Mouse (Mus musculus) midbrain, embryonic 13.5 days (tissue): ENCODE measurements at regions not wholly inside any gene's neighbourhood (a gene's known extent, or its start where the extent isn't known, plus 50 kb on each side); places are given as distances from the start of the nearest gene placed in this dataset.

ENCODE experiments used
- ATAC-seq: fragments of 200-750 bp; cut with Nextera tagmentation; 2 replicates; pipeline ENCODE4 v1.8.0; 2017; ENCODE audit warnings: mild to moderate bottlenecking, moderate TSS enrichment, moderate library complexity
- H3K27ac ChIP-seq: fragments of 300-500 bp; sonication (generic); 2 replicates; pipeline ENCODE4 v1.5.1; 2015; ENCODE audit warnings: inconsistent platforms, mild to moderate bottlenecking, moderate library complexity
- H3K27me3 ChIP-seq: fragments of 300-500 bp; sonication (generic); 2 replicates; pipeline ENCODE4 v1.6.1; 2015; ENCODE audit warnings: mild to moderate bottlenecking, inconsistent platforms
- H3K36me3 ChIP-seq: fragments of 300-500 bp; sonication (generic); 2 replicates; pipeline ENCODE4 v1.6.1; 2015; ENCODE audit warnings: mild to moderate bottlenecking, inconsistent platforms
- H3K4me1 ChIP-seq: fragments of 300-500 bp; sonication (generic); replicated peaks from 2 replicates; pipeline ENCODE4 v1.6.1; 2015; ENCODE audit warnings: inconsistent platforms
- H3K4me2 ChIP-seq: fragments of 300-500 bp; sonication (generic); replicated peaks from 2 replicates; pipeline ENCODE4 v1.6.1; 2015; ENCODE audit warnings: moderate library complexity, mild to moderate bottlenecking, inconsistent platforms
- H3K4me3 ChIP-seq: fragments of 300-500 bp; sonication (generic); replicated peaks from 2 replicates; pipeline ENCODE4 v1.5.1; 2015; ENCODE audit warnings: mild to moderate bottlenecking, inconsistent platforms
- H3K9ac ChIP-seq: fragments of 300-500 bp; sonication (generic); replicated peaks from 2 replicates; pipeline ENCODE4 v1.6.1; 2015; ENCODE audit warnings: mild to moderate bottlenecking, inconsistent platforms
- H3K9me3 ChIP-seq: fragments of 300-500 bp; sonication (generic); 2 replicates; pipeline ENCODE4 v1.6.1; 2016; ENCODE audit warnings: mild to moderate bottlenecking, inconsistent platforms
- WGBS: fragments of 180-500 bp; shearing (Covaris S2); methylation state at CpG from one replicate; pipeline ENCODE4 v1.1.7; 2015; 5-methylcytosine and 5-hydroxymethylcytosine counted together

DNA sequence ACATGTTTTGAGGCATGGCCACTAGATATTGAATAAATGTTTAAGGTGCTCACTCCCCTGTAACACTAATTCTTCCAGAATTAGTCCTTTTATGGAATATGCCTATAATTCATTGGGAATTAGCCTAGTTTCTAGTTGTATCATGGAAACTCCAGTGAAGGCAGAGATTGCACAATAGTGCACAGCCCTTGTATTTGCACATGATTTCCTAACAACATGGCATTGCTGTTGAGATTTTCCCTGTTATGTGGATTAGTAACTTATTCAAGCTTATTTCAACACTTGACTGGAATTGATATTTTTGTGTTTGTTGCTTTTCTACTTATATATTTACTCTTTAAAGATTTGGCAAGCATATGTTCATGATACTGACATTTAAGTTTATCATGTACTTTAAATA, 1463.3 kb upstream of the Sel1l start:
- no peak overlapping the region for H3K4me3 ChIP-seq
- no peaks in the 10 kb centered on the region for H3K36me3 ChIP-seq
- H3K27ac ChIP-seq, result no peak overlapping the region
- no peaks in the 10 kb centered on the region for H3K9me3 ChIP-seq
- H3K4me2 ChIP-seq, result no peak overlapping the region
- H3K27me3 ChIP-seq, result no peaks in the 10 kb centered on the region
- H3K9ac ChIP-seq, result no peak overlapping the region
- ATAC-seq, result no peak
- no peaks in the 10 kb centered on the region for H3K4me1 ChIP-seq

DNA sequence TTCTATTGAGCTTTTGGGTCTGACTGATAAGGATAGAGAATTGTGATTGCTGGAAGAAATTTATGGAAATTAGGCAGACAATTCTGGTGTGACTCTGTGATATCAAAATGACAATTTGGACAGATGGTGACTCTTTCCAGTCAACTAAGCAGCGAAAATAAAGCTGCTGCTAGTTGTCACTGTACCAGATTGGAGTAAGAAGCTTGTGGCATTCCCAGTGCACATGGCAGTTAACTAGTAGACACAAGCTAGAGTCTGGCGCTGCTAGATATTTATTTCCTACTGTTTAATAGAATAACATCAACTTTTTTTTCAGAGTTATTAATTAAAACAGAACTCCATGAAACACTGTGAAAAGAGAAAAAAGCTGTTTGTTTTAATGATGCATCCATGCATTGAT, 1432.9 kb upstream of the Sel1l start:
- no peaks in the 10 kb centered on the region for H3K27me3 ChIP-seq
- H3K27ac ChIP-seq, result no peak overlapping the region
- H3K36me3 ChIP-seq, result no peaks in the 10 kb centered on the region
- ATAC-seq, result no peak
- no peak overlapping the region for H3K4me2 ChIP-seq
- H3K4me1 ChIP-seq, result no peaks in the 10 kb centered on the region
- no peaks in the 10 kb centered on the region for H3K9me3 ChIP-seq
- H3K9ac ChIP-seq, result no peak overlapping the region
- H3K4me3 ChIP-seq, result no peak overlapping the region
- 66% methylated on average over 2 of the region's 2 CpGs for WGBS

DNA sequence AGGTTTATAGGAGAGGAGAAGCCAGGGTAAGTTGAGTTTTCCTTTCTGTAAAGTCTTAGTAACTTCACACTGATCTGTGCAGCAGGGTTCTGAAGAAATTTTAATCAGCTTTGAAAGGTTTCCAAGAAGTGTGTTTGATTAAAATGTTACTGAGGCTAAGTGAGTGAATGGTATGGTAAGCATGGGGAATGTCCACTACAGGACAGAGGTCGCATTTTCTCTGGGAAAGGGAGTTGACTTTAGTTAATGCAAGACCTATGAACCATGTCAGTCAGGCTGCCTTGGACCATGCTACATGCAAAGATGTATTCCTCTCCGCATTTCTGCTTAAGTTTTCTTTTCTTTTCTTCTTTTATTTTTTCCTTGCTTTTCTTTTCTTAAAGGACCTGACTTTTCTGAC, 1424.7 kb upstream of the Sel1l start:
- no peak for ATAC-seq
- Histone ChIP-seq H3K36me3 (no peaks in the 10 kb centered on the region), H3K4me1 (no peaks in the 10 kb centered on the region), H3K27me3 (no peaks in the 10 kb centered on the region), H3K27ac (no peak overlapping the region), H3K9me3 (no peaks in the 10 kb centered on the region), H3K9ac (no peak overlapping the region), H3K4me3 (no peak overlapping the region), H3K4me2 (no peak overlapping the region)
- WGBS, result 77% methylated on average over 2 of the region's 2 CpGs

DNA sequence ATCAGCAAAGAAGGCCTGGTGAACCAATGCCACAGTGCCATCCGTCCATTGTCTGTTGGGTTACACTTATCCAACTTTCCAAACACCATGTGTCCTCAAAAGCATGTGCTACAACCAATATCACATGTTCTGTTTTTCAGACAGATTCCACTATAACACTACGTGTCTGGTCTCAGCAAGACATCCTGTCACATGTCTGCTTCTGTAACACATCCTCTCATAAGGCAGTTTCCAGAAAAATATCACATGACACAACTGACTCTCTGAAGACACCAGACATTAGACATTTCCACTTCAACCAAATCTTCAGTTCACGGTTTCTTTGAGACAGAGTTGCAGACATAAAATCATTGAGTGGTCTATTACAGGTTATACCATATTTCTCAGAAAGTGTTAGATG, 1381.3 kb upstream of the Sel1l start:
- no peak overlapping the region for H3K27ac ChIP-seq
- ATAC-seq, result no peak
- no peak overlapping the region for H3K4me3 ChIP-seq
- no peak overlapping the region for H3K4me2 ChIP-seq
- H3K27me3 ChIP-seq, result no peaks in the 10 kb centered on the region
- H3K36me3 ChIP-seq, result no peaks in the 10 kb centered on the region
- 87% methylated on average over 3 of the region's 3 CpGs for WGBS
- H3K9ac ChIP-seq, result no peak overlapping the region
- H3K4me1 ChIP-seq, result no peaks in the 10 kb centered on the region
- no peaks in the 10 kb centered on the region for H3K9me3 ChIP-seq

DNA sequence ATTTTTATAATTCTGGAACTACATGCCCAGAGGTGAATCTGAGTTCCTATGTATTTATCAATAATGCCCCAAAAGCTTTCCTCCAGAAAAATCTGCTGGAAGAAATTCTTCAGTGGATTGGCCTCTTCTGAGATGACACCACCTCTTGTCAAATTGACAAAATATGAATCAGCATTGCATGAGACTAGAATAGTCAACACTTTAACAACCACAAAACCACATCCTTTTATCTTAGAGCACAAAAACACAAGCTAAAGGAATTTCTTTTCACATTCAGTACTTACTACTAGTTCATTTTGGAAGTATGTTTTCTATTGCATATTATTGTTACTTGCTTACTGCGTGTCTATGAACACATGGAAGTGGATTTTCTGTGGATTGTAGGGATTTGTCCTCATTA, 1377.9 kb upstream of the Sel1l start:
- Histone ChIP-seq H3K4me1 (no peaks in the 10 kb centered on the region), H3K27ac (no peak overlapping the region), H3K9me3 (no peaks in the 10 kb centered on the region), H3K4me3 (no peak overlapping the region), H3K9ac (no peak overlapping the region), H3K27me3 (no peaks in the 10 kb centered on the region), H3K36me3 (no peaks in the 10 kb centered on the region), H3K4me2 (no peak overlapping the region)
- WGBS, result 89% methylated on average over 1 of the region's 1 CpGs
- no peak for ATAC-seq

DNA sequence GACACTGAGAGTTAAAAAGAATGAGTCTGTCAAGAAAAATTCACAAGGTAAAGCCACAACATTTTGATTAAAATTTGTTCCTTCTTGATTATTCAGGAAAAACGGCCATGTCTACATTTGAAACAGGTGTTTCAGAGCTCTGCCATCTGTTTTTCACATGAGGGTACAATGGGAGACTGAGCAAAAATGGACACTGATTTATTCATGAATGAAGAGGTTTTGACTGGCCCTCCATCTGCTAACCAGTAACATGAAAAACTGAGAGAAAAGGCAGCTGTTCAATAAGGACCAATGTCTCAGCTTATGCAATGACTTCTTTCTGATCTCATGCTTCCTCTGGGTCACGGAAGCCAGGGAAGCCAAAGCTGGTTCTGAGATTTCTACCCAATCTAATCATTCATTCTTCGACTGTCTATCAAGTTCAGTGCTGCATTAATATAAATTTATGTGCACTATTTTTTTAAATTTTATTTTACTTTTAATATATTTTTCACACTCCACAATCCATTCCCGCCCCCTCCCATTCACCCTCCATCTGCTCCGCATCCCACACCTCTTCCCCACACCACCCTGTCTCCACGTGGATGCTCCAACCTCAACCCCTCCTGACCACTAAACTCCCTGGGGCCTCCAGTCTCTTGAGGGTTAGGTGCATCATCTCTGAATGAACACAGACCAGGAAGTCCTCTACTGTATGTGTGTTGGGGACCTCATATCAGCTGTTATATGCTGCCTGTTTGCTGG, 1372.4 kb upstream of the Sel1l start:
- H3K27ac ChIP-seq, result no peak overlapping the region
- no peaks in the 10 kb centered on the region for H3K9me3 ChIP-seq
- no peak overlapping the region for H3K4me3 ChIP-seq
- 68% methylated on average over 6 of the region's 6 CpGs for WGBS
- no peak overlapping the region for H3K9ac ChIP-seq
- peak; percentile 82 for ATAC-seq
- H3K4me1 ChIP-seq, result no peaks in the 10 kb centered on the region
- no peaks in the 10 kb centered on the region for H3K27me3 ChIP-seq
- H3K36me3 ChIP-seq, result no peaks in the 10 kb centered on the region
- H3K4me2 ChIP-seq, result no peak overlapping the region

DNA sequence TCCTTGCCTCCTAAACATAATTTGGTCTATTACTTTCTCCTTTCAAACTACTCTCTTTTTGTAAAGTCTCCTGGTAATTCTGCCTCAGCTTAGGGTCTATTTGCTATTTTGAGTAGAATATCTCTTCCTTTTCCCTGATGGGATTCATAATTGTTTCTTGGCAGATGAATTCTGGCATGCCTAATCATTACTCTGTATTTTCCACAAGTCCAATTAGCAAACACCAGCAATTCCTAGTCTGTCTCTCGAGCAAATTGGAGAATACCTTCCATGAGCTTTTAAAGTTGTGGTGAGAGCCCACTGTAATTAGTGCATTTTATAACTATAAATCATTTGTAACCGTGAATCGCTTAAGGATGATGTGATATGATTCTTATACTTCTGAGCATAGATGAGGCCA, 1358.6 kb upstream of the Sel1l start:
- Histone ChIP-seq H3K9ac (no peak overlapping the region), H3K4me3 (no peak overlapping the region), H3K9me3 (peaks cover 4% of the 10 kb centered on the region; the same call in 1 of the 2 replicates), H3K27ac (no peak overlapping the region), H3K27me3 (no peaks in the 10 kb centered on the region), H3K4me1 (no peaks in the 10 kb centered on the region), H3K36me3 (no peaks in the 10 kb centered on the region), H3K4me2 (no peak overlapping the region)
- WGBS, result 88% methylated on average over 3 of the region's 3 CpGs
- no peak for ATAC-seq

DNA sequence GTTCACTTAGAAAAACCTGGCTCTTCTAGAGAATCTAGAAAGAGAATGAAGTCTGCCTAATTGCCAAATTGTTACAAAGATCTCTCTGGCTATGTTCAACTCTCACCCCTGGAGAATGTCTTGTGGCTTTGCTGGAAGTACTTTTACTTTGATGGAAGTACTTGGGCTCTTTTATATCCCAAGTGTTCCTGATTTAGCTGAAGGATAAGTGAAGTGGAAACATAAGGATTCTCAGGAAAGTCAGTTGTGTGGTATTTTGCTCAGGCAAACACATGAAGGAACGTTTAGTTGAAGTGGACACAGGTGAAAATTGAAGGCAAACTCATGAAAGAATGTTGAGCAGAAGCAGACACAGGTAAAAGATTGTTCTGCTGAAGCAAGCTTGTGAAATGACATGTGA, 1340.0 kb upstream of the Sel1l start:
- no peak overlapping the region for H3K9ac ChIP-seq
- no peak overlapping the region for H3K27ac ChIP-seq
- no peak overlapping the region for H3K4me3 ChIP-seq
- no peaks in the 10 kb centered on the region for H3K4me1 ChIP-seq
- H3K4me2 ChIP-seq, result no peak overlapping the region
- no peaks in the 10 kb centered on the region for H3K27me3 ChIP-seq
- H3K9me3 ChIP-seq, result no peaks in the 10 kb centered on the region
- no peaks in the 10 kb centered on the region for H3K36me3 ChIP-seq
- 71% methylated on average over 1 of the region's 1 CpGs for WGBS
- no peak for ATAC-seq

DNA sequence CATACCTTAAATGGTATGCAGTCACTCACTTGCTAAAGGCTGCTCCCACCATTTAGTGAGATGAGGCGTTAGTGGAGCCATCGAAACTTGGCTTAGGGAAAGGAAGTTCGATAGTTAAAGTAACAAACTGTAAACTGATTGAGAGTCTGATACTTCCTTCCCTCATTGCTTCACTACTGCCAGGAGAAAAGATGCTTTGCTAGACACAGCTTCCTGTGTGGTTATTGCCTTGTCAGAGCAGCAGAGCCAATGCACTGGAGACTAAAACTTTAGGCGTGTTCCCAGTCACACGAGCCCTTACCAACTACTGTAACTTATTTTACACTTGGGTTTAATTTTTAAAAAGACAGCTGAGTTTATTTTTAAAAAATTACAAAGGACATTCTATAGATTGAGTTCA, 1324.8 kb upstream of the Sel1l start:
- WGBS, result 92% methylated on average over 5 of the region's 5 CpGs
- H3K4me1 ChIP-seq, result no peaks in the 10 kb centered on the region
- H3K4me2 ChIP-seq, result no peak overlapping the region
- H3K4me3 ChIP-seq, result no peak overlapping the region
- H3K36me3 ChIP-seq, result no peaks in the 10 kb centered on the region
- no peak for ATAC-seq
- H3K27me3 ChIP-seq, result no peaks in the 10 kb centered on the region
- H3K27ac ChIP-seq, result no peak overlapping the region
- no peak overlapping the region for H3K9ac ChIP-seq
- no peaks in the 10 kb centered on the region for H3K9me3 ChIP-seq

DNA sequence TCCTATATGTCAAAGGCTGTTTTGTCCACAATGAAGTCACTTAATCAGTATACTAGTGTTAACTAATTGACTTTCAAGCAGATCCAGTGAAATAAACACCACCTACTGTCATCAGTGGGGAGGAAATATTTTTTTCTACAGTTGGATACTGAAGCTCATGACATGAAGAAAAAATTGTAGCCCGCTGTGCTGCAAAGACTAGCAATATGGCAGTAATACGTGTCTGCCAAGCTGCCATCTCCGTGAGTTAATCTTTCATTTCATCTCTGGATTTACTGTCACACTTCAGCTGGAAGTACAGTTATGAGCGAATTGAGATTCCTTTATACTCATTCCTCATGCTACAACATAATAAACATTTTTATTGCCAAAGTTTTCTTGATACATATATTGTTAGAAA, 1311.3 kb upstream of the Sel1l start:
- no peak overlapping the region for H3K27ac ChIP-seq
- no peak overlapping the region for H3K4me2 ChIP-seq
- no peak overlapping the region for H3K4me3 ChIP-seq
- no peaks in the 10 kb centered on the region for H3K9me3 ChIP-seq
- ATAC-seq, result no peak
- WGBS, result 83% methylated on average over 4 of the region's 4 CpGs
- no peaks in the 10 kb centered on the region for H3K4me1 ChIP-seq
- H3K9ac ChIP-seq, result no peak overlapping the region
- no peaks in the 10 kb centered on the region for H3K36me3 ChIP-seq
- H3K27me3 ChIP-seq, result no peaks in the 10 kb centered on the region

DNA sequence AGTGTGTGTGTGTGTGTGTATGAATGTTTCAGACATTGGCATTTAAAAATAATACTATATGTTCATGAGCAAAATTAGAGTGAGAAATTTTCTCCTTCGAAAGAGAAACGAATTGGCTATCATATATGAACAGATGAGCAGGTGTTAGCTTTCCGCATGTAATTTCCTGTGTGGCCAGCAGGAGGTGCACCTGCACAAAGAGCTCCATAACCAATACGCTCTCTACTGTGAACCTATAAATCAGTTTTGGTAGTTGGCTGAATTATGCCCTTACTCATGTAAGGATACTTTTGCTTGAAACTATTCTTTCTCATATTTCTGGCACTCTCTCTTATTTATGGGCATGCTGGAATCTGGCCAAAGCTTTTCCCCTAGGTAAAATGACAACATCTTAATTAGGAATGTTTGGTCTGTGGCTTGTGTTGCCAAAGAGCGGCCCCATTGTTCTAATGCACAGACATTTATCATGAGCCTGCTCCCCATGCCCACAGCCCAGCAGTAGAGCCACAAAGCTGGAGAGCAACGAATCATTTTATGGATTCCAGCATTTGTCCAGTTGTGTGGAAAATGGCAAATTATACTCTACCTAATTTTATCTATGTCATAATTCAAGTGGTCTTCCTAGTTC, 1303.8 kb upstream of the Sel1l start:
- no peak for ATAC-seq
- H3K4me3 ChIP-seq, result no peak overlapping the region
- H3K27ac ChIP-seq, result no peak overlapping the region
- no peaks in the 10 kb centered on the region for H3K27me3 ChIP-seq
- whole genome bisulfite sequencing, result 61% methylated on average over 6 of the region's 6 CpGs
- H3K9ac ChIP-seq, result no peak overlapping the region
- no peaks in the 10 kb centered on the region for H3K4me1 ChIP-seq
- H3K9me3 ChIP-seq, result no peaks in the 10 kb centered on the region
- H3K36me3 ChIP-seq, result no peaks in the 10 kb centered on the region
- no peak overlapping the region for H3K4me2 ChIP-seq

DNA sequence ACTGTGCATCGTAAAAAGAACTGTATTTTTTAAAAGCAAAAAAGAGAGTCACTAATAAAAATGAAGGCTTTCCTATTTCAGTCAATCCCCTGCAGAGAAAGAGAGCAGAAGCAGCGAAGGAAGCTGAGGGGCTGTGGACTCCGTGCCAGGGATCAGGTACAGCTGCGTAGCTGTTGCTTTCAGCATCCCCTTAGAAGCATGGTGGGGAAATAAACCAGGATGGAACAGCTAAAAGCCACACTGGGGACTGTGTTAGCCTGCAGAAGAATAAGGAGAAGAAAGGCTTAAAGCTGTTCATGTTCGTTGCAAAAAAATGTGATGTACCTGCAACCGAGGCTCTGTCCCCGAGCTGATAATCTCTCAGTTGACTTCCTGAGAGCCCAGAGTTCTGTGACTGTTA, 1302.6 kb upstream of the Sel1l start:
- no peak for ATAC-seq
- Histone ChIP-seq H3K9ac (no peak overlapping the region), H3K36me3 (no peaks in the 10 kb centered on the region), H3K4me2 (no peak overlapping the region), H3K4me1 (no peaks in the 10 kb centered on the region), H3K27ac (no peak overlapping the region), H3K9me3 (no peaks in the 10 kb centered on the region), H3K27me3 (no peaks in the 10 kb centered on the region), H3K4me3 (no peak overlapping the region)
- 80% methylated on average over 7 of the region's 7 CpGs for WGBS

DNA sequence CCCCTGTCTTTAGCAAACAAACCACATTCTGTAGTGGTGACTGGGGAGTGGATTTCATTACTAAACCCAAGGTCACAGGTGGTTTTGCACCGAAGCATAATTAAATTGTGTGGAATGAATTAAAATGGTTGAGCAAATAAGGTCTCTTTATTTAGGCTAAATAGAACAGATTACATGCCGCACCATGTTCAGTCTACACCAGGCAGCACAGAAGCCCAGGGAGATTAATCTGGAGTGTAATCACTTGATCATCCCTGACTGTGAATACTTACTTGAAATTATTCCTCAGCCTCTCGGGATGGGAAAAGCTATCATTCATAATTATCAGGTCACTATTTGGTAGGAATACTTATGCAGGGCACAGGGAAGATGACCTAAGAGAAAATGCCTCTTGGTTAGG, 1293.3 kb upstream of the Sel1l start:
- peak; percentile 82; the same call in 1 of the 2 replicates for ATAC-seq
- no peak overlapping the region for H3K27ac ChIP-seq
- no peaks in the 10 kb centered on the region for H3K9me3 ChIP-seq
- no peak overlapping the region for H3K4me3 ChIP-seq
- no peaks in the 10 kb centered on the region for H3K36me3 ChIP-seq
- H3K4me1 ChIP-seq, result no peaks in the 10 kb centered on the region
- H3K9ac ChIP-seq, result no peak overlapping the region
- no peaks in the 10 kb centered on the region for H3K27me3 ChIP-seq
- 42% methylated on average over 3 of the region's 3 CpGs for WGBS
- H3K4me2 ChIP-seq, result no peak overlapping the region
